Mouse (Mus musculus) kidney, adult 9 months (tissue): Measurements from ENCODE around the gene Cnga4.
"Not testable (repeated sequence)": the region's sequence is repeated elsewhere in the genome, so short reads cannot be mapped to it uniquely, and the experiment has no call there.

Source experiments
- DNase-seq: peaks from one replicate; pipeline ENCODE4 v3.0.0; 2022

Cnga4 gene

GRCm38 (mm10) chr7:105418106-105418505 lies 13.7 kb downstream of the Cnga4 start:
- DNase-seq, result no peak

DNA sequence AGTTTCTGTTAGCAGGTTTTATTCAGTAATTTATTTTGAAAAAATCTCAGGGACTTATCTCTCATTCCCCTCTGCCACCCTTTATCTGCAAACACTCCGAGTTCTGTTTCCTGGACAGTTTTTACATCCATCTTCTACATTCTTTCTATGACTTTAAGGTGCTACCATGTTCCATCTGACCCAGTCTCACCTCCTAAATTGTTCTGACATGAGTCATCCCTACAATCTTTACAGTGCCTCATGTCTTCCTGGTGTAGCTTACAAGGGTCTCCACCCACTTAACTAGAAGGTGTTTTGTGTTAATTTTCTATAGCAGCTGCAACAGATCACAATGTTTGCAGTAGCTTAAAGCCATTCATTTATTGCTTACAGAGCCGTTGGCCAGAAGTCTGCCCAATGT lies 16.5 kb downstream of the Cnga4 start:
- DNase-seq, result no peak

DNA sequence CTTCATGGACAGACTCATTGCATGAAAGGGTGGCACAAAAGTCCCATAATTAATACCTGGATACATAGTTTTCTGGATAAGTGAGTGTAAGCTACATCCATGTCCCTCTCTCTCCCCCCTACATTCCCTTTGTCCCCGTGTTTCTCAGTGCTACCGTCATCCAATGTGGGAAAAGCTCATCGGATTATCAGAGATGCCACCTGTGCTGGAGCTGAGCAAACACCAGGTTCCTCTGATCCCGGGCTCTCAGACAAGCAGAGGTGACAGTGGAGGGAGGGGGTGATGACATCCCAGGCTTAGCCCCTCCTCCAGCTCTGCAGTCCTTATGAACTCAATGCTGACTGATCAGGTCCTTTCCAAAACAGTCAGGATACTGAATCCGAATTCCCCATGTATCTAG lies 20.0 kb downstream of the Cnga4 start:
- no peak for DNase-seq

DNA sequence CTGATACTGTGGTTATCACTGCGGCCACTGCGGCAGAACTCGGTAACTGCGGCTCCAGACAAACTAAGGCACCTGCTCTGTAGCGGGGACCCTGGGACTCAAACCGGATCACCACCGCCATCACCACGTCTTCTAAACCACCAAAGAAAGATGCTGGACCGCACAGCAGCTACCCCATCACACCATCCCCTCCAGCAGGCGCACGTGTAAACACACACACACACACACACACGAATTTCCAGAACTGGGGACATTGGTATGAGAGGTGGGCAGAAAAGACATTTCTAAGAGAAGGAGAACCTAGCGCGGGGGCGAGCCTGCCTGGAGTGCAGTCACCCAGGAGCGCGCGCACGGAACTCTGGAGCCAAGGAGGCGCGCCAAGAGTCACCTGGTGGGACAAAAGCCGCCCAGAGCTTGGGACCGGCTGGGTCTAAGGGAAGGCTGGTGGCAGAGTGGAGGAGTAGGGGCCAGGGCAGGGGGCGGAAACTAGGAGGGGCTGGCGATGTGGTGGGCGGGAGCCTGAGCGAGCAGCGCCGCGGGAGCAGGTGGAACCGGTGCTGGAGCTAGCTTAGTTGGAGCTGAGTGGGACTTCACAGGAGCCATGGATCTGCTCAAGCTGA lies 21.2 kb downstream of the Cnga4 start, which contains the start of gene Cckbr:
Cckbr (plus strand) TSS at position 308 of the 620 bp plus-strand sequence.
- DNase-seq, result no peak

- no peak for DNase-seq
These were observed 21.7 kb downstream of the Cnga4 start for GRCm38 (mm10) chr7:105426051-105426450.

- no peak for DNase-seq
These were observed 27.7 kb downstream of the Cnga4 start for GRCm38 (mm10) chr7:105432058-105432457.

GRCm38 (mm10) chr7:105433859-105434258 lies 29.5 kb downstream of the Cnga4 start:
- no peak for DNase-seq

GRCm38 (mm10) chr7:105434798-105435197 lies 30.4 kb downstream of the Cnga4 start:
- no peak for DNase-seq

DNA sequence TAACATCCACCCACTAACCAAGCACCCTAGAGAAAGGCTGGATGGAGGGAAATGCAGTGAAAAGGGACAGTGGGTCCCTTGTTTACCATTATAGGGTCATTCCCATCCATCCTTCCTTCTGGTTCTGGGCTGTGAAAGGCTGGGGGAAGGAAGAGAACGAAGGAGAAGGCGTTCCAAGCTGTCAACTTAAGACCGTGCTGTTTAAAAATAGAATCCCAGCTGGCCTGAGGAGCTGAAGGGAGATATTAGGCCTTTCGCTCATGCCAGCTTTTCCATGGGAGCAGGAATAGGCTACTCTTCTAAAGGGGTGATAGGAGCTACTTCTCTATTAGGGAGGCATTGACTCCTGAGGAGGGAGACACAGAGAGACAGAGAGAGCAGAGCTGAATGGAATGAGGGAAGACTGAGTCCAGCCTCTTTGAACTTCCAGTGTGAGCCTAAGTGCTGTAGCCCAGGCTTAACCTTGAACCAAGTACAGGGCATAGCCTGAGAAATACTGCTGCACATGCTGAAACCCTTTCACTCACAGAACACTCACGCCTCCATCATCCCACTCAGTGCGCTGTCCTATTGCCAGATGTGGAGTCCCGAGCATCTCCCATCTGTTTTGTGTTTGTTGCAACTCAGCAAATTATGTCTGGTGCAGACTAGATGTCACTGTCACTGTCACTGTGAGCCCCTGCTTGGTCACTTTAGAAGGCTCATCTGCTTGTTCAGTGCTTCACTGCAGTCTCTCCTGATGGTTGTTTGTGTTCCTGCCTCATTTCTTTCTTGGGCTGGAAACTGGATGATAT lies 33.8 kb downstream of the Cnga4 start:
- DNase-seq, result no peak

- no peak for DNase-seq
These were observed 37.1 kb downstream of the Cnga4 start for GRCm38 (mm10) chr7:105441426-105441825.

DNA sequence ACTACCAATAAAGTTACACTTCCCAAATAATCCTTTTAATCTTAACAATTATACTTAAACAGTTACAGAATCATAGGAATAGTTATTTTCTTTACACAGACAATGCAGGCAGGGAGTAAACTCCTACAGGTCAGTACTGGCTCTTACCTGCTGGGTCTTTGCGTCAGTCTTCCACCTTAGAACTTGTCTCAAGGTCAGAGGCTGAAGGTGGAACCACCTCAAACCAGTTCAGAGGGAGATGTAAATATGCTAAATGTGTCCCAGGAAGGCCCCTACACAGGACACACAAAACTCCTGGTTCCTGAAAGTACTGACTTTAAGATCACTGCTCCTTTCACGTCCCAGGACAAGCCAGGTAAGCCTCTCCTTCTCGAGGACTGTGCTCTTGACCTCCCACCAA lies 40.7 kb downstream of the Cnga4 start:
- DNase-seq, result peak; percentile 5

DNA sequence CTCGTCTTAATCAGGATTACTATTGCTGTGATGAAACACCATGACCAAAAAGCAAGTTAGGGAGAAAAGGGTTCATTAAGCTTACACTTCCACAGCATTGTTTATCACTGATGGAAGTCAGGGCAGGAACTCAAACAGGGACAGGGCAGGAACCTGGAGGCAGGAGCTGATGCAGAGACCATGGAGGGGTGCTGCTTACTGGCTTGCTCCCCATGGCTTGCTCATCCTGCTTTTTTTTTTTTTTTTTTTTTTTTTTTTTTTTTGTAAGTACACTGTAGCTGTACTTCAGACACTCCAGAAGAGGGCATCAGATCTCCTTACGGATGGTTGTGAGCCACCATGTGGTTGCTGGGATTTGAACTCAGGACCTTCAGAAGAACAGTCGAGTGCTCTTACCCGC lies 49.0 kb downstream of the Cnga4 start:
- not testable (repeated sequence) for DNase-seq
